Mouse (Mus musculus) kidney, adult 11 months (tissue): ENCODE data around the gene 1700001C19Rik.
A peak's percentile ranks its signal among the peaks of the same experiment; 100 is the strongest.

Experiments used
- DNase-seq: peaks from one replicate; pipeline ENCODE4 v3.0.0; 2022

1700001C19Rik gene

DNA sequence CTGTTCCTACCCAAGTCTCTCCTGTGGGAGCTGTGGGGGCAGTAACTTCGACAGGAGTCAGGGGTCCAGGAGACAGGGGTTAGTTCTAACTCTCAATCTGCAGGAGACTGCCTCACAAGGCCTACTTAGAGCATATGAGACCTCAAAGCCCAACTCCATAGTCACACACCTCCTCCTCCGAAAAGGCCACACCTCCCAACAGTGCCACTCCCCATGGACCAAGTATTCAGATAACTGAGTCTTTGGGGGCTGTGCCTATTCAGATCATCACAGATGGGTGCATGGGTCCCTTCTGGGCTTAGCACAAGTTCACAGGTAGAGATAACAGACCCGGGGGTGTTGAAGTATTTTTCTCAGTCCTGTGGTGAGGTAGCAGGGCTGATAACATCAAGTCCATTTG lies 24.5 kb upstream of the 1700001C19Rik start:
- no peak for DNase-seq

DNA sequence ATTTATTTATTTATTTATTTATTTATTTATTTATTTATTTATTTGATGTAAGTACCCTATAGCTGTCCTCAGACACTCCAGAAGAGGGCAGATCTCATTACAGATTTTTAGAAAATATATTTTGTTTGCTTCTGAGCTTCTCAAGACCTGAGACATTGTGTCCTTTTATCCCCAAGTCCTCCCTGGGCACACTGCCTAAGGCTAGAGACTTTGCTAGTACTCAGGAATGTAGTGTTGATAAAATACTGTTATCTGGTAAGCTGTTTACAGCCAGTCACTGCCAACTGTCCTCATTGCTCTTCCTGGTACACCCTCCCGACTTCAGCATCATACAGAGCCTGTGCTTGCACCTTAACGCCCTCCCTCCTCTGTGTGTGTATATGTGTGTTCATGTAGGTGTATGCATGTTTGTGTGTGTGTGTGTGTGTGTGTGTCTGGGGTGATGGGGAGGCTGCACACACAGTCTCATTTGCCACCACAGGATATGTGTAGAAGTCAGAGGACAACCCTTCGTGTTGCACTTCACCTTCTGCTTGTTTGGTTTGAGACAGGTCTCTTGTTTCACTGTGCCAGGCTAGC lies 22.3 kb upstream of the 1700001C19Rik start:
- no peak for DNase-seq

GRCm38 (mm10) chr17:47458936-47459335 lies 21.8 kb upstream of the 1700001C19Rik start:
- no peak for DNase-seq

- no peak for DNase-seq
Measured at GRCm38 (mm10) chr17:47458310-47458709, 21.1 kb upstream of the 1700001C19Rik start.

DNA sequence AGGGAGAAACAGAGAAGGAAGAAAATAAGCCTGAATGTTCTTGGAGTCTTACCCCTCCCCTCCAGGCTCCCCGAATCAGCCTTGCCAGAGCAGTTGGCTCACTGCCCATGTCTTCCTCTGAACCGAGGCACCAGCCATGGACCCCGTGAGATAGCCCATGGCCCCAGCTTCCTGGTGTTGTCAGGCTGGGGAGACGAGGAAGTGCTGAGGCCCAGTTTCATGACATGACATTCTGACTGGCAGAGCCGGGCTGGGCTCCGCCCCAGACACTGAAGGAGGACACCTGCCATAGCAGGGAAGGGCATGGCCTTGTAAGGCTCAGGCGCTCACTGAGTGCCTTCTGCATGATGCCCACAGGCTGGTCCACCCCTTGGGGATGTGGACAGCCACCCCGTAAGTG lies 17.5 kb upstream of the 1700001C19Rik start:
- no peak for DNase-seq

DNA sequence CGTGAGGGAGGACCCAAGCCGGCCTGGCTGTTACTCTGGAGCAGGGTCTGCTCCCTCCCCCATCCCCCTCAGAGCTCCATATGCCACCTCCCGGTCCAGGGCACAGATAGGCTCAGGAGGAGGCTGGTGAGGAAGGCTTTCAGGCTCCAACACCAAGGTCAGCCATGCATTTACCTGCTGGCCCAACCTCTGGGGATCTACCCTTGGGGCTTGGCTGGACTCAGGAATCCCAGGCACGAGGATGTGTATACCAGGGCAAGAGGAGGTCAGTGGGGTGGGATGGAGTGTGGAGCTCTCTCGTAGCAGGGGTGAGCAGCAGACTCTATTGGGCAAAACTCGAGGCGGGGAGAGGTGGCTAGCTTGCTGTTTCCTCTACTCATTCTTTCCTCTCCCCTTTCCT lies 15.7 kb upstream of the 1700001C19Rik start:
- peak; percentile 70 for DNase-seq

DNA sequence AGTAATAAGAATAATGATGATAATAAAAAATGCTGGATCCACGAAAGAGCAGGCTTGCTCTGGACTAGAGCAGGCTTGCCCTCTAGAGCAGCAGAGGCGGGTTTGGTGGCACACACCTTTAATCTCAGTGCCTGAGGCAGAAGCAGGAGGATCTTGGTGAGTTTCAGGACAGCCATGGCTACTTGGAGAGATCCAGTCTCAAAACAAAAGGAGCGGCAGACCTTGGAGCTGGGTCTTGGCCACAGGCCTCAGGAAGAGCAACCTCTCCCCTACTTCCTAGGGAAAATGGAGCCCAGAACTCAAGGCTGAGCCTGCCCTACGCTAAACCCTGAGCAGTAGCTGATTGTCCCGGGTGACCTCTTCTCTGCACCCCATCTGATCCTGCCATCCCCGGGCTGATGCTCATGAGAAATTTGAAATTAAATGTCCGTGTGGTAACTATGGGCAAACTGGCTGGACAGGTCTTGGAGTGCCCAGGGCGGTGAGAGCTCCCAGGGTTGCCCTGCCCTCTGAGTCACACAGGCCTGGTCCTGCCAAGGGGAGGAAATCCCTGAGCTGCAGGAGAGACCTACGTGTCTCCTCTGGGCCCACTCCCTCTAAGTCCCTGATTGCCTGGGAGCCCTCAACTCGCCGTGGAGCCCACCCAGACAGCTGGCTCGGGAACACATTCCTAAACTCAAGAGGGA lies 13.8 kb upstream of the 1700001C19Rik start:
- DNase-seq: peak; percentile 79

DNA sequence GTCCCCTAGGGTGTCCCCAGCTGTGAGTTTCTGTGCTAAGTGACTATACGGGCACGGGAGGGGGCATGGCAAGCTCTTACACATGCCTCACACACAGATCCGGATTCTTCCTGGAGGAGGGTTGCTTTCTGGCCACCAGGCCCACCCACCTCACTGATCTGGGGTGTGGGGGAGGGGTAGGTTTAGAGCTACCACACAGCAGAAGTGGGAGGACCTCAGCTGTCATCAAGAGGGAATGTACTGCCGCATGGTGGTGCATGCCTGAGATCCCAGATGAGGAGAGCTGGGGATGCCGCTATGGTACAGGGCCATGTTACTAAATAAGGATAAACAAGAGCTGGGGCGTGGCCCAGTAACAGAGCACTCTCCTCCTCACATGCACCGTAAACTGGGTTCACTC lies 13.1 kb upstream of the 1700001C19Rik start:
- no peak for DNase-seq

GRCm38 (mm10) chr17:47449432-47449831 lies 12.3 kb upstream of the 1700001C19Rik start:
- no peak for DNase-seq

- DNase-seq: no peak
Measured at GRCm38 (mm10) chr17:47448523-47449372, 11.6 kb upstream of the 1700001C19Rik start.

DNA sequence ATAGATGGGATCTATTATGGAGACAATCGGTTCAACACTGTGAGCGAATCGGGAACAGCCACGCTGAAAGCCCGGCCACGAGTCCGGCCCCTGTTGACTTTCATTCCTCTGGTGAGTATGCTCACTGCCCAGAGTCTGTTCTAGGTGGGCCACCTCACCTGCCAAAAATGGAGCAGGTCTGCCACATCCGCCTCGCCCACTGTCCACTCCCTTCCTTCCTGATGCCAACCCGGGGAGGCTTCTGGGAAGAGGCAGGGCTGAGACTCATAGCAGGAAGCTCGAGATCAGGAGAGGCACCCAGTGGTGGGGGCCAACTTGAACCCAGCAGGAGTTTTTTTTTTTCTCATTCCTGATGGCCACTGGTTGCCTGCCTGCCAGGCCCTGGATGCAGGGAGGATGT lies 9.4 kb upstream of the 1700001C19Rik start:
- no peak for DNase-seq

- DNase-seq: no peak
Measured at GRCm38 (mm10) chr17:47446025-47446424, 8.8 kb upstream of the 1700001C19Rik start.

- no peak for DNase-seq
Measured at GRCm38 (mm10) chr17:47445518-47445917, 8.3 kb upstream of the 1700001C19Rik start.

- no peak for DNase-seq
Measured at GRCm38 (mm10) chr17:47444113-47444512, 6.9 kb upstream of the 1700001C19Rik start.

GRCm38 (mm10) chr17:47442271-47442670 lies 5.1 kb upstream of the 1700001C19Rik start:
- no peak for DNase-seq

DNA sequence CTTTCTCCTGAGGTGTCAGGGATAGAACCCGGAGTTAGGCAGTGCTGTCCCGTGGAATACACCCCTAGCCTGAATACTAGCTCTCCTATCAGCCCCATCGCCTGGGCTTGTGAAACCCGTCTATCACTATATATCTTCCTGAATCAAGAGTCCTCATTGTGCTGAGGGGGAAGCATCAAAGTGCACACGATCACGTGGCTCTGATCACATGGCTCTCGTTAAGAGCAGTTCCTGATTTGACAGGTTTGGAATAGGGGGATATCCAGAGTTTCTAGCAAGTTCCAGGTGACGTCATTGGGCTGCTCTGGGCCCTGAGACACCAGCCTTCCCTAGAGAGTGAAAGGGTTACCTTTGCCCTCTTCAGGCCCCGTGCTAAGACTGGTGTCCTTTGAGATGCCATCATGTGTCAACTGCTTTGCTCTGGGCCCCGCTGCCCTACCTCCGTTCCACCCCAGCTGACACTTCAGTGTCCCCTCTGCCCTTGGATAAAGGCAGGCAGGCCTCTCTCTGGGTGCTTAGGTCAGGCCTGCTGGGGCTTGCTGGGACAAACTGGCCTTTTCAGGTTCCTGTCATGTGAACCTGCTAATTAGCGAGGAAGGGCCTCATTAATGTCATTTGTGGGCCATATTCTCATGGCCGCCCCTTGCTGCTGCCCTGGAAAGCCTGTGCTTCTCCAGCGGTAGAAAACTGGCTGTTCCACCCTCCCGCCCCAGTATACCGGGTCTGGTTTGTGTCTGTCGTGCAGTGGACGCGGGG lies 4.3 kb upstream of the 1700001C19Rik start:
- DNase-seq: peak; percentile 70

- DNase-seq: peak; percentile 67
Measured at GRCm38 (mm10) chr17:47440359-47440890, 3.2 kb upstream of the 1700001C19Rik start.

DNA sequence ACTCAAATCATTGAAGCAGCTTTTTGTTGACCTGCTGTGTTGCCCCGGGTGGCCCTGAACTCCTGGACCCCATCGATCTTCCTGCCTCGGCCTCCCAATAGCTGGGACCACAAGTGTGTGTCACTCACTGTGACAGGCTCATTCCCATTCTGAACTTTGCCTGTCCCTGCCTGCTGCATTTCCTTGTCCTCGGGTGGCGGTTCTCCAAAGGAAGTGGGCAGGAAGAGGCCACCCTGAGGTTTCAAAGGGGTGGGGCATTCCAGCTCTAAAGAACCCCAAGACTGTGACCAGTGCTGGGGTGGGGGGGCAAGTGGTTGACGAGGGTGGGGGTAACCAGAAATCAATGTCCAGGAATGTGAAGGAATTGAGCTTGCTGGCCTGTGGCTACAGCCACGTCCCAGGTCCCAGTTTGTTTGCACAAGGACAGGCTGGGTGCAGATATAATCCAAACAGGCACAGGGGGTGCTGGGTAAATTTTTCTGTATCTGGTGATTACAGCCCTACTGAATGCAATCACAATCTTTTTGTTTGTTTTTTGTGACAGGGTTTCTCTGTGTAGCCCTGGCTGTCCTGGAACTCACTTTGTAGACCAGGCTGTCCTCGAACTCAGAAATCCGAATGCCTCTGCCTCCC lies 2.3 kb upstream of the 1700001C19Rik start:
- peak; percentile 23 for DNase-seq

DNA sequence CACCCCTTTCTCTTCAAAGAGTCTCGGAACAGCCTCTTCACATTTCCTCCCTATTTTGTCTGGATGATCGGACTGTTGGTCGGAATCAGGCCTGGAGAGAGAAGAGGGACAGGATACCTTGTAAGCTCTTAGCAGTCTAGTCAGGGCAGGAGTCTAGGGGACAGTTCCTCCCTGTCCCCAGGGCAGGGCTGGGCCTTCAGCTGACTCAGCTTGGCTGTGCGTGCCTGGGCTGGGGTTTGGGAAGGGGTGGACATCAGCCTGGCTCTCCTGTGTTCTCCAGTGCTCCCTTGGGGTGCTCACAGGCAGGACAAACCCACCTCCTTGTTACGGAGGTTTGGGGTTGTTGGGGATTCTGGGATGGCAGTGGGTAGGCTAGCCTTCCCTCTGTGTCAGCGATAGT lies 1.4 kb upstream of the 1700001C19Rik start:
- no peak for DNase-seq

GRCm38 (mm10) chr17:47436156-47436906 lies 845 bp downstream of the 1700001C19Rik start, which contains the start of gene AI661453:
AI661453 (plus strand) TSS chr17:47436615.
- peak; percentile 82 for DNase-seq

DNA sequence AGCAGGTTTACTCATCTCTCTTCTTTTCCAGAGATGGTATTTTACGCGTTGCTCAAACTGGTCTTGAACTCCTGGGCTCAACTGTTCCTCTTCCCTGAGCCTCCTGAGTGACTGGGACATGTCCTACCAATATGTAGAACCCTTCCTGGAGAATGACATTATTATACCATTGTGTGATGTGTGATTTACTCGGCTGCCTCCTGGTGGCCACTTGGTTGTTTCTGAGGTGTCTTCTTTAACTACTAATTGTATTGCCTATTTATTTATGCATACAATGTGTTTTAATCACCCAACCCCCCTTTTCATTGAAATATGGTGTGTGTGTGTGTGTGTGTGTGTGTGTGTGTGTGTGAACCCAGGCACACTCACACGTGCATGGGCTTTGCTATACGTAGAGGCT lies 6.4 kb downstream of the 1700001C19Rik start:
- DNase-seq: no peak
